Mouse (Mus musculus) left cerebral cortex, postnatal 4 days (tissue): Measurements from ENCODE around the gene Ywhah. TPM values are rescaled to one million over a fixed set of nuclear protein-coding genes. Genes with fewer than 3 reads are reported as not detected.

Source experiments
- DNase-seq: peaks from one replicate; pipeline ENCODE4 v3.0.0-alpha.2; 2022
- intact Hi-C: fragments of 180-260 bp; cut with DNase I; formaldehyde crosslinking; loops from one replicate; pipeline ENCODE4 v1.15.1; 2025
- total RNA-seq, 2 experiments: library from RNA; stranded (reverse); gene quantifications; 2 replicates each; pipeline ENCODE4 v1.2.3; 2021

Ywhah gene
- total RNA-seq, 2 experiments from 2014 or later = 633 to 669 TPM

DNA sequence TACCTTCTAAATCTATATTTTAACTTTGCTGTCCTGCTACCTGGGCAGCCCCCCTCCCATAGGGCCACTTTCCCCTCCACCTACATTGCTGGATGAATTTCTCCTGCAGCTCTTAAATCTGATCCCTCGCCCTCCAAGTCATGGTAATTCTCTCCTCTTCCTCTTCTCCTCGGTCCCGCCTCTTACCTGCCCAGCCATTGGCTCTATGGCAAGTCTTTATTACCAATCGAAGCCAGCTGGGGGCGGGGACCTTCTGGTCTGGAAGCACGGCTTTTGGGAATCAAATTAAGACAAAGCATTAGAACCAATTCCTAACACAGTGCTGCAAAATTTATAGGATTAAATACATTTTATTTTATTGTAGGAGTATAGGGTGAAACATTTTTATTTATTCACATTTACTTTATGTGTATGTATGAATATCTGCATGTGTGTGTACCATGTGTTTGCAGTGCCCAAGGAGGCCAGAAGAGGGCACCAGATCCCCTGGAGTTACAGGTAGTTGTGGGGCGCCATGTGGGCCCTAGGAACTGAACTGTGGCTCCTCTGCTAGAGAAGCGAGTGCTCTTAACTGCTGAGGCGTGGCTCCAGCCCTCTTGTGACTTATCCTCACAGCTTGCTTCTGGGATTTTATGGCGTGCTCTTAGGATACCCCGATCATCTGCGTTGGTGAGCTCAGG is 26.2 kb downstream of the Ywhah start:
- intact Hi-C loops = loop anchor here (5.0 kb wide), 1 partner anchor 98 kb away; no protein-coding TSS in a partner anchor
- DNase-seq = no peak

- intact Hi-C loops = no loop called here
- DNase-seq = no peak
Measured at GRCm38 (mm10) chr5:33045316-33045705, 26.7 kb downstream of the Ywhah start.

- intact Hi-C loops = no loop called here
- DNase-seq = no peak
Measured at GRCm38 (mm10) chr5:33052849-33053582, 34.4 kb downstream of the Ywhah start.

DNA sequence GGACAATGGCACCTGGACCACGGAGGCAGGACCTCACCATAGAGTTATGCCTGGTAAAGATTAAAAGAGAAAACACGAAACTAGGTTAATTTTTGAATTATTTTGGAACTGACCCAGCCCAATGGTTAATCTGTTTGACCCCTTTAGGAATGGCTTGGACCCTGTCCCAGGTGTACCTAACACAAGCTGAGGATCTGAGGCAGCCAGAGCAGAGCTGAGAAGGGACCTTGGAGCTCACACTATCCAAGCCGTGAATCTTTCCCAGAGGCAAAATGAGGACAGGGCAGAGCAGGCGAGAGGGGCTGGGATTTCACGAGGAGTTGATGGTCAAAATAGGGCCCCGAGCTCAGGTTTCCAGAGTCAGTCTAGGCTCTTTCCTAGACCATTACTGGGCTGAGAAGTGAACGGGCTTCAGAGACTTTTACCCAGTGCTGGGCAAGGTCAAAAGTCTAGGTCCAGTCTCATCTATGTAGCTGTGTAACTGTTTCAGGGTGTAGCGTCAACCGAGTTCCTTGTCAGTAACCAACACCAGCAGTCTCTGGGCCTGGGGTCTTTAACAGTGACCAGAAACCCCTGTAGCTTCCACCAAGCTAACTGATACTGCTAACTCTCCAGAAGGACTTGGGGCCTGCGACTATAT is 37.6 kb downstream of the Ywhah start:
- DNase-seq = no peak
- intact Hi-C loops = no loop called here

GRCm38 (mm10) chr5:33070071-33070470 is 51.5 kb downstream of the Ywhah start:
- intact Hi-C loops = no loop called here
- no peak for DNase-seq

DNA sequence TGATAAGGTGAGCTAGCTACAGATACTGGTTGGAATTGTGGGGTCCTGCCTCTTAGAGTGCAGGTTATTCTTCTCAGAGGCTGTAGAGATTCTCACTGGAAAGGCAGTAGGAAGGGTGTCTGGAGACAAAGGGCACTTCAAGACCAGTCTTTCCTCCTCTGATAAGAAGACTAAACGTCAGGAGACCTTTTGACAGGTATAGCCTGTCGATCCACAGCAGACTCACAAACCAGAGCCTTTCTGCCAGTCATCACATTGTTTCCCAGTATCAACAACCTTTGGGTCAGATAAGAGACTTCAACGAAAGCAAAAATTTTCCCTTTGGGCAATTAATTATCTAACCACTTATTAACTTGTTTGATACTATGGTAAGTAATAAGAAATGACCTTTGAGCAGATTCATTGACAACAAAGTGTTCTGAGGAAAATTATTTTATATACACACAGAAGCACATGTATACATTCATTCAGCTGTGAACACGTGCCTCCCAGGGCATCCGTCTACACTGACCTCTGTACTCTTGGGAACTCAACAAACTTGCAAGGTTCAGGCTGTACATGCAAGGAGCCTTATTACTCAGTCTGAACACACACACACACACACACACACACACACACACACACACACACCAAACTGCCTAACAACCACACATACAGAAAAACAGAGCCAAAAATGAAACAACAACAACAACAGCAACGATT is 58.0 kb downstream of the Ywhah start:
- intact Hi-C loops = no loop called here
- DNase-seq = no peak

Other genes starting within 250 kb of the Ywhah start
- gene Pisd, start 233.2 kb upstream of the Ywhah start, total RNA-seq = 10 to 100 TPM; 45.6 to 49.8 TPM
- gene Gm20671, start 191.7 kb upstream of the Ywhah start, total RNA-seq = not detected
- gene Prr14l, start 164.6 kb upstream of the Ywhah start, total RNA-seq = 10 to 100 TPM; 26.3 to 31.1 TPM
- gene Depdc5, start 155.1 kb upstream of the Ywhah start, total RNA-seq = 10 to 100 TPM; 48.2 to 50.7 TPM
- under 1 TPM in 1 of 2 experiments, not detected in 1; 0.08 TPM for gene Slc5a1, start 85.4 kb downstream of the Ywhah start, total RNA-seq
- 1 to 10 TPM; 2.4 to 2.7 TPM for gene Spon2, start 199.6 kb downstream of the Ywhah start, total RNA-seq